Mouse (Mus musculus) heart, adult 2 months (tissue): ENCODE results near the gene Gm10837.

Experiments
- CTCF ChIP-seq: fragments of 200-600 bp; IDR thresholded peaks from 2 replicates; pipeline ENCODE4 v1.8.1; 2022; ENCODE audit warnings: antibody characterized with exemption, mild to moderate bottlenecking, moderate library complexity
- EP300 ChIP-seq: fragments of 200-500 bp; IDR thresholded peaks from 2 replicates; pipeline ENCODE4 v1.6.1; 2011; ENCODE audit warnings: low read depth, low read length, control low read depth; ENCODE audit not compliant: insufficient read depth
- POLR2A ChIP-seq: fragments of 200-500 bp; IDR thresholded peaks from 2 replicates; pipeline ENCODE4 v1.6.1; 2011; ENCODE audit warnings: mild to moderate bottlenecking, low read depth, low read length, control low read depth; ENCODE audit not compliant: insufficient read depth

GRCm38 (mm10) chr14:122452701-122453387 lies 37.5 kb upstream of the Gm10837 start:
- no peak for TF ChIP-seq CTCF
- no peak for TF ChIP-seq POLR2A
- TF ChIP-seq EP300, result no peak
